Mouse (Mus musculus) lung, postnatal 0 days (tissue): ENCODE data around the gene Rb1.
A peak's percentile ranks its signal among the peaks of the same experiment; 100 is the strongest.

Experiments used
- CTCF ChIP-seq: IDR thresholded peaks from 2 replicates; pipeline ENCODE4 v1.5.1; 2016; ENCODE audit warnings: antibody characterized with exemption, mild to moderate bottlenecking
- EP300 ChIP-seq: IDR thresholded peaks from 2 replicates; pipeline ENCODE4 v1.6.1; 2016; ENCODE audit warnings: antibody characterized with exemption, mild to moderate bottlenecking, control low read depth

DNA sequence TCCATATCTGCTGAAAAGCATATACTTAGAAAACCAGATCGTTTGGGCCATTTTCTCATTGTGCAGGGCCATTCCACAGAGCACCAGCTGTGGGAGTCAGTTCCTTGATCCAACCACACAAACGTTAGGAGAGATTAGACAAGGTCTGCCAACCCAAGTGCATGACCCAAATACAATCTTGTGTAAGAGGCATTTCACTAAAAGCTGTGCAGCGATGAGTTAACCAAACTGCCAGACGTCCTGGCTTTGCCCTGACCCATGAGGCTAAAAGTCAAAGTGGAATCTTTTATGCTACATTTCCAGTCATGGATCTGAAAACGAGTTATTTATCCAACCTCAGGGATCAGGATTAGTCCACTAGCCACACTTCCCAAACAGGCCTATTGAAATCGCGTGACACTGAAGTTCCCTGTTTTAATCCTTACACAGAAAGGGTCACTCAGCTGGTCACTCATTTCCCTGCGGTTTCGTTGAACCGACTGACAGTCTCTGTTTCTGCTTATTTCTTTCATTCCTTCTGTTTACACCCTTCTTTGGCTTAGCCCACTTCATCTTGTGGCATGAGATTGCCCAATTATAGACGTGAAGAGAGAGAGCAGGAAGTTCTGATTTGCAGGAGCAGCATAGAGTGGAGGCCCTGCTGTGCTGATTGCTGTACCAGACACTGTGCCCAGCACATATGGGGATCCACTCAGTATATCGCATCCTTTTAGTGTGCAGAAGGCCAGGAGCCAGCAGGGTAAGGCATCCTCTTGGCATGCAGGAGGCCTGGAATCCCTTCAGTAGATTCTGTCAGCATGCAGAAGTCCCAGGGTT, 153.2 kb downstream of the Rb1 start:
- no peak for TF ChIP-seq CTCF
- TF ChIP-seq EP300, result peak; percentile 7; the same call in 1 of the 2 replicates
